Mouse (Mus musculus) monocyte, adult 59 days (primary cell): Measurements from ENCODE around the gene Cldn22. TPM values are rescaled to one million over a fixed set of nuclear protein-coding genes. Genes with fewer than 3 reads are reported as not detected.

Experiments used
- total RNA-seq, 2 experiments: library from RNA; stranded (reverse); gene quantifications; one replicate each; pipeline ENCODE4 v1.2.4; 2023

Cldn22 gene
- not detected for total RNA-seq

DNA sequence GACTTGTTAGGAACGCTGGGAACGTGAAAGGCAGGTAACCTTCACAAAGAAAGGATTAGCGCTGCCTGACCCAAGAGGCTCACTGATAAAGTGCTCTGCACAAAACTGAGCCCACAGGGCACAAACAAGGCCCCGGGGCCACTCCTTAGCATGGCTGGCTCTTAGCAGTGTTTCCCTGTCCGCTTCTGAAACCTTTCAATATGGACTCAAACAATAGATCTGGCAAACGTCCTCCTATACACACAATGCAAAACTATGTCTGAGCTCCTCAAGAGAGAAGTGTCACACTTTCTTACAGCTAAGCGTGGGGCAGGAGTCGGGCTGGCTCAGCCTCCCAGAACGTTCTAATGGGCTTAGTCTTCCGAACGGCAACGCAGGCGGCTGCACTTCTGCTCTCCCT lies at the start of gene Cldn22:
Cldn22 (plus strand) TSS at position 301 of the 400 bp plus-strand sequence.

DNA sequence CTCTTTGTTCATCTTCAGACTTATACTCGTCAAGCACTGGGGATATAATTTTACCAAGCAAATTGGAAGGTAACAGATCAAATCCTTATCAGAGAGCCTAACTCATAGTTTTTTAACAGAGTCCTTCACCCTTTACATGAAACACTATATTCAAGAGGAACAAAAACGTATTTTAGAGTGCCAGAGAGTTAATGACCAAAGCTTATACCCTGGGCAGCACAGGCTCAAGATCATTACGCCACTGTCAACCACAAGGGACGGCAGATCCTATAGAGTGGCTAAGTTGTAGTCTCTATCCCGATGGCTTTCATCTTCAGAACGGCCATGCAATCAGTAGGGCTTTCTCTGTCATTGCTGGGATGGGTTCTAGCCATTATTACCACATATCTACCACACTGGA lies 2.4 kb upstream of the Cldn22 start, which contains the start of gene Cldn24:
Cldn24 (plus strand) TSS at position 301 of the 400 bp plus-strand sequence.

Other genes starting within 250 kb of the Cldn22 start
- 10 to 100 TPM; 42.4 to 44.2 TPM for gene Ing2, start 148.9 kb upstream of the Cldn22 start, total RNA-seq
- gene Cdkn2aip, start 110.5 kb upstream of the Cldn22 start, total RNA-seq: 10 to 100 TPM; 17.5 to 23.8 TPM
- not detected for gene Cldn24, start 2.3 kb upstream of the Cldn22 start, total RNA-seq
- gene Wwc2, start 166.4 kb downstream of the Cldn22 start, total RNA-seq: 1 to 10 TPM; 8.5 to 8.6 TPM